8 mouse cellular contexts compared by ENCODE assay signal in the genomic region with DNA sequence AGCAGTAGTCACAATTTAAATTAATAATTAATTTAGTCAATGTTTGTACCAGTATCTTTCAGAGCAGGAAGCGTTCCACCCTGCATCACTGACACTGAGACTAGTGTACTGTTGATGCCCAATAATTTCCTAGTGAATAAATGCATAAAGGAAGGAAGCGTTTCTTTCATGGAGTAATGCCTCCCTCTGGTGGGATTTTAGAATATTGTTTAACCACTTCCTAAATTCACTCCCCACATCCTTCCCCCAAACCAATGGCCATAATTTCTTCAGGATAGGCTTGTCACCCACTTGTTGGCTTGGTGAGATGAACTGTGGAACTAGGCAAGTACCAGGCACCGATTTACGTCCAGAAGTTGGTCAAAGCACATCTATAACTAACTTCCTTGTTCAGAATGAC. TPM values are rescaled to one million over a fixed set of nuclear protein-coding genes. Genes with fewer than 3 reads are reported as not detected.
DNase-seq lines count a peak whose midpoint lies in the region; ATAC-seq and TF ChIP-seq lines count a peak whose summit lies in the region.

No protein-coding gene starts in this region.

- peak; percentile 41 for ATAC-seq in hindbrain, embryonic 12.5 days (ENCODE audit: low FRiP score)
- ATAC-seq in midbrain, embryonic 15.5 days (replicated peaks), result peak; percentile 59

- H3K4me3 ChIP-seq in liver, adult 2 months (ENCODE audit: insufficient read depth, low read depth, low read length), result no peak overlapping the region
- no peak overlapping the region for H3K4me3 ChIP-seq in hindbrain, embryonic 12.5 days
- no peak overlapping the region for H3K4me3 ChIP-seq in midbrain, embryonic 15.5 days

- H3K79me2 ChIP-seq in liver, adult 2 months (ENCODE audit: control insufficient read depth, insufficient read depth, low read length), result no peaks in the 10 kb centered on the region

- peak; percentile 62 for TF ChIP-seq CTCF in liver, adult 2 months (IDR thresholded peaks at IDR 0.05; ENCODE audit: low read depth, low read length)

- intact Hi-C loops in gastrocnemius, postnatal 14 days (cut with DNase I; ENCODE audit: low total_unique reads), result loop anchor here (10.0 kb wide), 1 partner anchor 536 kb away; no protein-coding TSS in a partner anchor

- H3K36me3 ChIP-seq in liver, adult 2 months (ENCODE audit: control insufficient read depth, insufficient read depth, low read length), result no peaks in the 10 kb centered on the region
- no peaks in the 10 kb centered on the region for H3K36me3 ChIP-seq in hindbrain, embryonic 12.5 days
- no peaks in the 10 kb centered on the region for H3K36me3 ChIP-seq in midbrain, embryonic 15.5 days (replicated peaks)

- 49% methylated on average over 4 of the region's 4 CpGs for WGBS in liver, adult 2 months
- 62% methylated on average over 4 of the region's 4 CpGs for WGBS in hindbrain, embryonic 12.5 days
- WGBS in midbrain, embryonic 15.5 days, result 56% methylated on average over 4 of the region's 4 CpGs

- no peaks in the 10 kb centered on the region for H3K27me3 ChIP-seq in liver, adult 2 months (ENCODE audit: control insufficient read depth, insufficient read depth, low read length)
- H3K27me3 ChIP-seq in hindbrain, embryonic 12.5 days, result no peaks in the 10 kb centered on the region
- H3K27me3 ChIP-seq in midbrain, embryonic 15.5 days (replicated peaks), result no peaks in the 10 kb centered on the region

- H3K9me3 ChIP-seq in hindbrain, embryonic 12.5 days (replicated peaks), result no peaks in the 10 kb centered on the region
- H3K9me3 ChIP-seq in midbrain, embryonic 15.5 days, result no peaks in the 10 kb centered on the region

- peaks cover 2% of the 10 kb centered on the region for H3K4me1 ChIP-seq in liver, adult 2 months (ENCODE audit: control insufficient read depth, insufficient read depth, low read length)
- H3K4me1 ChIP-seq in hindbrain, embryonic 12.5 days, result peaks cover 9% of the 10 kb centered on the region
- peaks cover 19% of the 10 kb centered on the region for H3K4me1 ChIP-seq in midbrain, embryonic 15.5 days

- no peak for TF ChIP-seq POLR2A in liver, adult 2 months (IDR thresholded peaks at IDR 0.05; ENCODE audit: extremely low read depth, insufficient read depth, low read length)

- peak; percentile 65 for DNase-seq in liver, adult 2 months (ENCODE audit: extremely low read depth, low read depth, low spot score)
- DNase-seq in liver (no peak), ZHBTc4 (ENCODE audit: low read depth, low spot score) (peak; percentile 50)
- DNase-seq in embryo, embryonic 9.5 days (ENCODE audit: extremely low spot score), result peak; percentile 48
- peak; percentile 7 to 8 for DNase-seq in left cerebral cortex, adult 8-10 months (ENCODE audit: low spot score in 2 of 2)
- DNase-seq in gastrocnemius, postnatal 14 days, result no peak

- H3K9ac ChIP-seq in liver, adult 2 months (ENCODE audit: low read depth, low read length), result no peak overlapping the region
- H3K9ac ChIP-seq in hindbrain, embryonic 12.5 days, result no peak overlapping the region
- no peak overlapping the region for H3K9ac ChIP-seq in midbrain, embryonic 15.5 days

- H3K4me2 ChIP-seq in hindbrain, embryonic 12.5 days (replicated peaks), result no peak overlapping the region
- peak overlapping the region; percentile 96; the same call in 1 of the 2 replicates for H3K4me2 ChIP-seq in midbrain, embryonic 15.5 days

- no peak overlapping the region for H3K27ac ChIP-seq in liver, adult 2 months (replicated peaks; ENCODE audit: insufficient read depth, low read depth, low read length)
- no peak overlapping the region for H3K27ac ChIP-seq in hindbrain, embryonic 12.5 days
- H3K27ac ChIP-seq in midbrain, embryonic 15.5 days, result no peak overlapping the region

RNA-seq across cellular contexts. Expression of a gene that starts 1.2 kb away (rescaled TPM):
- 0.18 and 0.40 TPM in 2 replicates for total RNA-seq in liver, adult 2 months (2014; rRNA removed)
- polyA plus RNA-seq in liver, adult 2 months (2012; rRNA removed), result 0.02 and 0.10 TPM in 2 replicates
- polyA plus RNA-seq in hindbrain, embryonic 12.5 days (2016; fragmentation: Nextera tagmentation; extraction: Ambion mirVana), result 7.8 and 8.6 TPM in 2 replicates
- total RNA-seq in left cerebral cortex, adult 8-10 months (2022), result 1 to 10 TPM; 1.1 to 2.6 (median 1.2) TPM
- polyA plus RNA-seq in midbrain, embryonic 15.5 days (2015; fragmentation: Nextera tagmentation; extraction: Ambion mirVana), result 3.2 and 3.3 TPM in 2 replicates
- under 1 TPM; 0.39 to 0.44 TPM for total RNA-seq in gastrocnemius, postnatal 14 days (2021)

RNA-seq across cellular contexts. Expression of a gene that starts 20.1 kb away (rescaled TPM):
- 0.07 and 0.37 TPM in 2 replicates for total RNA-seq in liver, adult 2 months (2014; rRNA removed)
- polyA plus RNA-seq in liver, adult 2 months (2012; rRNA removed), result 0.09 and 0.21 TPM in 2 replicates
- 0.04 TPM in 1 of 2 replicates, not detected in the other for polyA plus RNA-seq in hindbrain, embryonic 12.5 days (2016; fragmentation: Nextera tagmentation; extraction: Ambion mirVana)
- total RNA-seq in left cerebral cortex, adult 8-10 months (2022), result under 1 TPM; 0.11 to 0.39 (median 0.32) TPM
- 0.10 TPM in 1 of 2 replicates, not detected in the other for polyA plus RNA-seq in midbrain, embryonic 15.5 days (2015; fragmentation: Nextera tagmentation; extraction: Ambion mirVana)
- total RNA-seq in gastrocnemius, postnatal 14 days (2021), result 100 to 1,000 TPM; 128 to 166 TPM

Comparison
In these comparisons a context has a peak if more than half of its experiments do, and no peak if none do; other contexts are left out.
1. DNase-seq: peak in liver, adult 2 months (single experiment), ZHBTc4 (single experiment), embryo, embryonic 9.5 days (single experiment) and left cerebral cortex, adult 8-10 months (2 of 2); none in liver (single experiment) and gastrocnemius, postnatal 14 days (single experiment).
2. RNA of a gene that starts 20.1 kb away (total RNA-seq): 128 to 166 TPM in gastrocnemius, postnatal 14 days; 0.07 to 0.37 TPM in liver, adult 2 months and 0.11 to 0.39 TPM in left cerebral cortex, adult 8-10 months; every median in the first group is over 10 times any median in the second.